Mouse (Mus musculus) 3T3-L1 (cell line): ENCODE data around the gene Pgap3.
"Not testable (repeated sequence)": the region's sequence is repeated elsewhere in the genome, so short reads cannot be mapped to it uniquely, and the experiment has no call there.

Experiments used
- DNase-seq: peaks from one replicate; pipeline ENCODE4 v3.0.0-alpha.2; 2015; ENCODE audit warnings: low read depth, low spot score

The Pgap3 gene

GRCm38 (mm10) chr11:98383261-98384030, 16.8 kb downstream of the Pgap3 start, which contains the start of gene Tcap:
Gene Tcap, plus strand, starts transcription at chr11:98383811.
- no peak for DNase-seq

GRCm38 (mm10) chr11:98382405-98382804, 17.9 kb downstream of the Pgap3 start:
- not testable (repeated sequence) for DNase-seq

GRCm38 (mm10) chr11:98381651-98382050, 18.6 kb downstream of the Pgap3 start:
- no peak for DNase-seq

GRCm38 (mm10) chr11:98380106-98380505, 20.2 kb downstream of the Pgap3 start:
- DNase-seq: no peak

GRCm38 (mm10) chr11:98379379-98379778, 20.9 kb downstream of the Pgap3 start:
- no peak for DNase-seq

- DNase-seq: no peak
These were observed 22.5 kb downstream of the Pgap3 start for GRCm38 (mm10) chr11:98377787-98378186.

- no peak for DNase-seq
These were observed 23.5 kb downstream of the Pgap3 start for GRCm38 (mm10) chr11:98376756-98377155.

- no peak for DNase-seq
These were observed 26.0 kb downstream of the Pgap3 start for GRCm38 (mm10) chr11:98374266-98374665.

- DNase-seq: no peak
These were observed 27.0 kb downstream of the Pgap3 start for GRCm38 (mm10) chr11:98373244-98373643.

- DNase-seq: peak; percentile 83
These were observed 27.9 kb downstream of the Pgap3 start for GRCm38 (mm10) chr11:98372406-98372805.

- no peak for DNase-seq
These were observed 28.6 kb downstream of the Pgap3 start for GRCm38 (mm10) chr11:98371556-98372240.

GRCm38 (mm10) chr11:98370588-98370987, 29.7 kb downstream of the Pgap3 start:
- DNase-seq: no peak

- no peak for DNase-seq
These were observed 31.0 kb downstream of the Pgap3 start for GRCm38 (mm10) chr11:98369337-98369736.

GRCm38 (mm10) chr11:98367863-98368186, 32.5 kb downstream of the Pgap3 start:
- no peak for DNase-seq

GRCm38 (mm10) chr11:98367171-98367862, 33.0 kb downstream of the Pgap3 start:
- DNase-seq: no peak

- DNase-seq: no peak
These were observed 34.0 kb downstream of the Pgap3 start for GRCm38 (mm10) chr11:98366290-98366689.

GRCm38 (mm10) chr11:98364410-98364809, 35.9 kb downstream of the Pgap3 start:
- DNase-seq: no peak

GRCm38 (mm10) chr11:98363817-98364216, 36.5 kb downstream of the Pgap3 start:
- DNase-seq: no peak

GRCm38 (mm10) chr11:98360866-98361521, 39.3 kb downstream of the Pgap3 start:
- DNase-seq: no peak

GRCm38 (mm10) chr11:98358161-98359083, 41.9 kb downstream of the Pgap3 start, which contains the start of gene Stard3:
Gene Stard3, plus strand, starts transcription at chr11:98358368.
- peak; percentile 93 for DNase-seq
